Mouse (Mus musculus): Measurements from ENCODE around the gene Gpr150.

Gpr150 gene

DNA sequence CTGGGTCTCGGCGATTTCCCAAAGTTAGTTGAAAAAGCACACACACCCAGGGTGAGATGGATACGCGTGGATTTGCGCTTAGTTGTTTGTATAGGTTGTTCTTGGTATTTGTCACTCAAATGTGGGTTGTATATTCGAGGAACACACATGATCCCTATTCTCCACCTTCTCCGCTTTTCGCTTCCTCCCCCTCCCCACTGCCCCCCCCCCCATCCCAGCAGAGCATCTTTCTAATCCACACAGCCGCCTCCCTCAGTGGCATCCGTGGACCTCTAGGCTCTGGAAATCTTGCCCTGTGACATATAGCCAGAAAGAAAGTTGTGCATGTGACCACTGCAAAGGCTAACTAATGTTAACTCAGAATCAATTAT is at the start of gene Gpr150:
Gene Gpr150, minus strand, starts transcription at position 101 of the 371 bp plus-strand sequence.
- in situ Hi-C loops (cut with MseI, MboI) = no loop called here

DNA sequence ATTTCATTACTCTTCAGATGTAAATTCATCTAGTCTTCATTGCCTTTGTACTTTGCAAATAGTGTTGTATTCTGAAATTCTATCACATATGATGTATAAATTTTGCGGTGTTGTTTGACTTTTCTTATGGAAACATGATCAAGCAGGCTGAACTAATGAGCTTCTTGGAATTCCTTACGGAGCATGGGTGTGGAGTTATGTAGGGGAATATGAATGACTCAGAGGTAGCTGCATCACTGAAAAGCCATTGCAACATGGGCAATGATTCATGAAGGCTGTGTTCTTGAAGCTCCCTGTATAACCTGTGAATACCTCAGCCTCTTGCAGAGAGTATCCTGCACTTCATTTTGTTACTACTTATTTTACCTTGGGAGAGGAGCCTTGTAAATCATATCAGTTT is 45.2 kb upstream of the Gpr150 start:
- in situ Hi-C loops (cut with MseI, MboI) = no loop called here

DNA sequence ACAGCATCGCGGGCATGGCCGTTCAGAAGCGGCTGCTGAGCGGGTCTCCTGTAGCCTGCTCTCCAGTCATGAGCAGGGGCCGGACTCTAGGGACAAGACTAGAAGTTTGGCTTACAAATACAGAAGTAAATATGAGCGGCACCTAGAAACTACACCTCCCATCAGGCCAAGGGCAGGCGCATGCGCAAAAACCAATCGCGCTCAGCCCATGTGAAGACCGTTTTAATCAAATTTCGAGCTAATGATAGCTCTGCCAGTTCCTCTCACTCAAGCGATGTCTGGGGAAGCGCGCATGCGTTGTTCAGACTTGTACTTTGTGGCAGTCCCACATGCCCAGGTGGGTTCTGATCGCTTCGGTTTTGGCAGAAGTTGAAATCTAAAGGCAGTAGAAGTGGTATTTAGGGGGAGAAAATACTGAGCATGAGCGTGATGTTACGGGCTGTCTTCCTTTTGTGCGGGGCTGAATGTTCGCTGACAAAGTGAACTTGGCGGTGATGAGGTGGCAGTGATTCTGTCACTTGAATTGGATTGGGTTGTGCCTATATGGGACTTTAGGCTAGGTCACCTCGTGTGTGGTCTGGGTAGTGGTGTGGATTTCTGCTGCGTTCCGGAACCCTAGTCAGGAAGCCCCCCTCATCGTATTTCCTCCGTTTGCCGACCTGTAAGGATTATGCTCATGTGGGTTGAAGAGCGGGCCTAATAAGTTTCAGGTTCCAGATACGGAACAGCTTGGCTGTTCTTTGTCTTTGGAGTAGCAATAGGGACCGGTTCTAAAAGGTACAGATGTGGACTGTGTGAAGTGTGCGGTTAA is 41.9 kb upstream of the Gpr150 start, which contains the start of the genes Arsk and Ttc37:
Gene Arsk, minus strand, starts transcription at position 168 of the 811 bp plus-strand sequence.
Gene Ttc37, plus strand, starts transcription at position 242 of the 811 bp plus-strand sequence.
- in situ Hi-C loops (cut with MseI, MboI) = no loop called here

DNA sequence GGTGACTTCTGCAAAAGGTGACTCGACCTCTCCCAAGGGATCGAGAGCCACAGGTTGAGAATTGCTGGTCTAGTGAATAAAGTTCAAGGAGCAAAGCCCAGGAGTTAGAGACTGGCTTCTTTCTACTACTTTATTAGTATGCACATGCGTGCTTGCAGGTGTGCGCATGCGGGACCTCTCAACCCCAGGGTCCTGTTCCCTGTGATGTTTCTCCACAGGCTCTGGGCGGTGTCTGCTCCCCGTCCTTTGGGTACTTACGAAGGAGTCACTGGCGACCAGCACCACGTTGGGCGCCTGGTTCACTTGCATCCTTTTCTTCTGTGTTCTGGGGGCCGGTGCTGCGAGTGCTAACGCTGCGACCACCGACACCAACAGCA is 41.3 kb upstream of the Gpr150 start:
- in situ Hi-C loops (cut with MseI, MboI) = no loop called here

DNA sequence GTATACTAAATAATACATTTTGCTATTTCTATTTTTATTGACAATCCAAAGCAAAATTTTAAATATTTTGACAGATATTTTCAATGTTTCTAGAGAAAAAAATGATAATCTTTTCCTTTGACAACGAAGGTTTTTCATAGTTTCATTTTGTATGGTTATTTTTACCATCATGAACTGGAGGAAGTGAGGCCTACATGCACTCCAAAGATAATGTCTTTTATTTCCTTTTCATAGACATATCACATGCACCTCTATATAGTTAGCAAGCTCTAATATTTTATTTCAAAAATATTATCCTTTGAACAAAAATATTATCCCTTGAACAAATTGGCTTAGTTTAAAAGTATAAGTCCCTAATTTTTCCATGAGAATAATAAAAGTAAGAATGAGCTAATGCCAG is 17.5 kb upstream of the Gpr150 start:
- in situ Hi-C loops (cut with MseI, MboI) = no loop called here

DNA sequence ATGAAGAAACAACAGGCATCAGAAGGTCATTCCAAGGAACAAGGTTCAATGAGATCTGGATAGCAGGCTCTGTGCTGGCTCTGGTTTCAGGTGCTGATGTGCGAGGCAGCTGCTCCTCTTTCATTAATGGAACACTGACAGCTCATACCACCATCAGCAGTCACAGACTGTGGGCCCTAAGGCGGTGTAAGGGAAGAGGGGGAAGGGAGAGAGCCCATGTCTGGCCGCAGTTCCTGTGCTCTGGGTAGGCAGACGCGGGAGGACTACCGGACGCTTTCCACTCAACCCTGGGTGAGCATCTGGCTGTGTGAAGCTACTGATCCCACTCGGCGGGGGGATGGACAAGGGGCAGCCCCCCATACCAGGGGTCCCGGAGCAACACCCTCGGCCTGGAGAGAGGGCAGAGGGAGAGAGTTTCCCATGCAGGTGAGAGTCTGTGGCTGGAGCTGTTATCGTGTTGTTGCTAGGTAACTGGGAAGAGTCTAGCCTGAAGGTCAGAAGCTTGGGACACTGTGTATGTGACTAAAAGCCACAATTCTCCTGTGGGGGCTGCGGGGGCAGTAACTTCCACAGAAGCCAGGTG is 7.7 kb upstream of the Gpr150 start:
- in situ Hi-C loops (cut with MseI, MboI) = no loop called here

DNA sequence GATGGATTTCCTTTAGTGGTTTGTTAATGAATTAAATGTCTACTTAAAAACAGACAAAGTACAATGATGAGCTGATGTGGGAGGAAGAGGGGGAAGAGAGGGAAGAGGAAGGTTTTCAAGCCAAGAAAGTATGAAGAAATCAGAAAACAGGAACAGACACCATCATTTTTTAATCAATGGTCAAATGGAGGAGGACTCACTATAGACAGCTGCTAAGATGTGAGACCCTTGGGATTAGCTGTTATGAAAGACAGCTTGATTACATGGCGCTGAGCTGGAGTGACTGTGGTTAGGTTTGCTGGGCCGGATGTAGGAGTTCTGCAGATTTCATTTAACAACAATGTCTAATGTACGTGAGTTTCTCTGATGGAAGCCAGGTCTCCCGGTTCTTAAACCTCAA is 6.8 kb upstream of the Gpr150 start:
- in situ Hi-C loops (cut with MseI, MboI) = no loop called here

DNA sequence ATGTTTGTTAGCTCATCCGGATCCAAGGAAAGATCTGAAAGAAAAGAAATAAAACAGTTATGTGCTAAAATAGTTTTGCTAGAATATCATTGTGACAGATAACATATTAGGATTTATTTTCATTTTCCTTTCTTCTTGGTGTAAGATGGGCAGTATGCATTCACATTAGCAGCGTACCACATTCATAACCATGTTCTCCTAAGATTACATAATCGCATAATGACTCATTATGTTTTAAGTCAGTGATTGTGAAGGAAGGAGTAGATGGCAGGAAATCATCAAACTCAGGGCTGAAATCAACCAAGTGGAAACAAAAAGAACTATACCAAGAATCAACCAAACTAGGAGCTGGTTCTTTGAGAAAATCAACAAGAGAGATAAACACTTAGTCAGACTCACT is 5.8 kb upstream of the Gpr150 start:
- in situ Hi-C loops (cut with MseI, MboI) = no loop called here

DNA sequence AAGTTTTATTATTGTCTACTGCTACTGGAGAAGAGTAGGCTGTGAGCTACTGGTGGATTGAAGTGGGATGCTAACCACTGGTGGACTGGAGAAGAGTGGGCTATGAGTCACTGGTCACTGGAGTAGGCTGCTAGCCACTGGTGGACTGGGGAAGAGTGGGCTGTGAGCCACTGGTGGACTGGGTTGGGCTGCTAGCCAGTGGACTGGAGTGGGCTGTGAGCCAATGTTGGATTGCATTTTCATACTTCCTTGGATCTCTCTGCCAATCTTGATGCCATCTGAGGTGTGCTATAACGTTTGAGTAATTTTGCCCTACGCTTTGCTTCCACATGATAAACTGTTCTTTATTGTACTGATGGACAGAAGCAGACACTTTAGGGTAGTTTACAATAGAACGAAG is 5.3 kb upstream of the Gpr150 start:
- in situ Hi-C loops (cut with MseI, MboI) = no loop called here

DNA sequence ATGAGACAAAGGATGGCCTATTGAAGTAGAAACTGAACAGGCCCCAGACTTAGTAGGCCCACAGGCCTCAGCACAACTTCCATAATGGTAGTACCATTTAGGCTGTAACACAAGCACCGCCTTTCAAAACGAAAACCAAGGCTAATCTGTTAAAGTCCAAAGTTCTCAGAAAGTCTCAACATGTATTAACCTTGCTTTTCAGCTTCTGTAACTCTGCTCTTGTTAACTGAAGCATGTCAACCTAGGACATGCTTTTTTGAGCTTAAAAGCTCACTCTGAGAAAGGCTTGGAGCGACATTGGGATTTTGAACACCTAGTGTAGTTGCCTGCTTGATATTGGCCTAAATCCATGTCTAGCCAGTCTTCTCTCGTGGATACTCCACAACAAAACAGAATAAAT is 2.8 kb upstream of the Gpr150 start:
- in situ Hi-C loops (cut with MseI, MboI) = no loop called here

DNA sequence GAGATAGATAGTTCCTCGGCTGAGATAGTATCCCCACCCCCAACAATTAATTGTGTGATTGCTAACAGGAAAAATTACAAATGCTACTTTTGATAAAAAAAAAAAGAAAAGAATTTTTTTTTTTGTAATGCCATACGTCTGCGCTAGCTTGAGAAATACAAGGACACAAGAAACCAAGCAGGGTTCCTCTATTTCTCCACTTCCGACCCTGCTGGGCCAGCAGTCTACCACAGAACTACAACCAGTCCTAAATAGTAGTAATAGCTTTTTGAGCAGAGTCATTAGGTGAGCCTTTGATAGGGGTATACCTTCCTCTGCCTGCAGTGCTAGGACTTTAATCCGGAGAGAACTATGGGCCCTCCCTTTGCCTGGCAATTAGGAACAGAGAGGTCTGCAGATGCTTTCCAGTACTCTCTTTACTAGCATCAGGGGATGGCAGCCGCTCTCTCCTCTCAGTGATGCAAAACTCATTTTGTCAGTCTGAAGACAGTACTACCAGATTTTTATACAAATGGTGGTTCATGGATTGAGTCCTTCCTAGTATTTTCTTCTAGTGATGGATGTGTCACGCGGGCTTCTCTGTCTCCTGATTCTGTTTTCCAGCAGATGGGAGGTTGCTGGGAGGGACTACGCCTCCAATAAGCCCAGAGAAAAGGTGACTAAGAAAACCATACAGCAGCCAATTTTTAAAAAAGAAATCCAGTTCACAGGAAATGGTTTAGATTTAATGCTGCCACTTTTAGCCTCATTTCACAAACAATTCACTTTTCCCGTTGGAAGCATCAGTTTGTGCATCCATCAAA is 672 bp upstream of the Gpr150 start:
- in situ Hi-C loops (cut with MseI, MboI) = no loop called here

DNA sequence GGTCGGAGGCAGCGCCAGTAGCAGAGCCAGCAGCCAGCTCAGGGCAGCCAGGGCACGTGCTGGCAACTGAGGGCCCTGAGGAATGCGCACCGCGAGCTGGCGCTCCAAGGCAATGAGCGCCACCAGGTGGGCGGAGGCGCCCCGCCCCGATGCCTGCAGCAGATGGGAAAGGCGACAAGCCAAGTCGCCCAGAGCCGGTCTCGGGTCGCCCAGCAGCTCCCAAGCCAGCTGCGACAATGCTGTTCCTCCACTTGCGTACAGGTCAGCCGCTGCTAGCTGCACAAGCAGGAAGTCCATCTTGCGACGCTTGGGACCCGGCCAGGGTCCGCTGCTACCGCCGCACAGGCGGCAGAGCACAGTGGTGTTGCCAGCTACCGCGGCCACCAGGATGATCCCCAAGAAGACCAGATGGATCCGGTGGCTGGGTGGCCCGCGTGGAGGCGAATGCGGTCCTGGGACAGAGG is 503 bp downstream of the Gpr150 start:
- in situ Hi-C loops (cut with MseI, MboI) = no loop called here

DNA sequence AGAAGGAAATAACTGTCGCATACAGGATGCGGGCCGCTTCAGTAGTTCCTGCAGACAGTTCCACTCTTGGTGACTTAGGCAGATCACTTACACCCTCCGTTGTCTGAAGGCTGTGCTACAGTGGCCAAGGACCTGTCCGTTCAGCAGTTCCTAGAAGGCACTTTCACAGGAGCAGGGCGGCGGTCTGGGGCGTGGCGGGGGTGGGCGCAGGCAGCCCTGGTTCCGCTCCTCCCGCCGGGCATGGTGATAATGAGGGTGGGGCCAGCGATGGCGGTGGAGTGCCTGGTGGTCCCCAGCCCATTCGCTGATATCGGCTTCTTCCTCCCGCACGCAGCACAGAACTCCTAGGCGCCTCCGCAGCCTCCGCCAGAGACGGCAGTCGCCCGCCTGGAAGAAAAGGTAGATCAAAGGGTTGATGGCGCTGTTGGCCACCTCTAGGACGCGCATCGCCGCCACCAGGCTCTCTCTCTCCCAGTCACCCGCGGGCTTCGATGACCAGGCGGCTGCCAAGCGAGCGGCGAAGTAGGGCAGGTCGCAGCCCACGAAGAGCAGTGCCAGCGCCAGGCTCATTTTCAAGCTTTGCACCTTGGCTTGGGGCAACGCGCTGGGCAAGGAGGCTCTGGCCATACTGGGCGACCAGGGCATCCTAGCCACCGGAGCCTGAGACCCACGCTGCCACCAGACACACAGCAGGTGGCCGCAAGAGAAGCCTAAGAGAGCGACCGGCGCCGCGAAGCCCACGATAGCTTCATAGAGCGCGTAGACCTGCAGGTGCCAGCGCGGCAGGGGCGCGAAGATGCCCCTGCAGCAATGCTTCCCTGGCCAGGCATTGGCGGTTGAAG is 1.2 kb downstream of the Gpr150 start:
- in situ Hi-C loops (cut with MseI, MboI) = no loop called here

DNA sequence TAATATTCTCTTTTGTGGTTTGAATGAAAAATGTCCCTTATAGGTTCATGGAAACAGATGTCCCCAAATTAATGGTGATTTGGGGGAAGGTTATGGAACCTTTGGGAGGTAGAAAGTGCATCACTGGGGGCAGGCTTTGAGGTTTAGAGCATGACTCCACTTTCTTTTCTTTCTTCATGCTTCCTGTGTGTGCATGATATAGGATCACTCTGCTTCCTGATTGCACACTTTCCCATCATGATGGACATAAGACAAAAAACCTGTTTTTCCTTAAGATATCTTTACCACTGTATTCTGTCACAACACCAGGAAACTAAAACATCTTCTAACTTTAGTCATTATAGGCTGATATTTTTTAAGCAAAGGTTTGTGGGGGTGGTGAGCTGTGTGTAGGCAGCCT is 11.8 kb downstream of the Gpr150 start:
- in situ Hi-C loops (cut with MseI, MboI) = no loop called here

DNA sequence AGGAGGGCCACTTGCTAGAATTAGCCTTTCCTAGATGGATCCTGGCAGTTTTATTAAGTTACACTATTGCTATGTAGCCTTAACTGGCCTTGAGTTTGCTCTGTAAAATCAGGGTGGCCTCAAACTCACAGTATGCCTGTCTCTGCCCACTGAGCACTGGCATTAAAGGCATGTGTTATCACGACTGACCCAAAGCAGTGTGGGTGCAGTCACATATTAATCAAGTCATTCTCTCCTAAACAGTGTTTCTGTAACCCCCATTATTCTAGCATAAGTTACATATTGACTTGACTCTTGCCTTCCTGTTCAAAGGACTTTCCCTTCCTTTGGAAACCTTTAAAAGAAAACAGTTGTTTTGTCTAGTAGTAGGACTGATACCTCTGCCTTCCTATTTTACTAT is 14.3 kb downstream of the Gpr150 start:
- in situ Hi-C loops (cut with MseI, MboI) = no loop called here

DNA sequence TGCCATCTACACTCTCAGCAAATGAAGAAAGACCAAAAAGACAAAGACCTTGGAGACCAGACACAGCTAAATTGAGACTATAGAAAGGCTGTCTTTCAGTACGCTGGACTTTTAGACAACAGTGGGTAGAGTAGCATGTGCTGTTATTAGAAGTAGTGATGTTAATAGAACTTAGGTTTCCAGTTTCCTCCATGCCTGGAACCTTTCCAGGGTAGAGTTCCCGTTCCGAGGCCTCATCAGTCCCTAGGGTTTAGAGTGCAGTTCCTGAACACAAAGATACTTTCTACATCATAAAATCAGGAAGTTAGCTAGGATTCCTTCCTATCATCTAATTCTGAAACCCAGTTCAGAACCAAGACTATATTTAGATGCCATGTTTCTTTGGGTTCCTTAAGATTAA is 32.2 kb downstream of the Gpr150 start:
- in situ Hi-C loops (cut with MseI, MboI) = no loop called here

DNA sequence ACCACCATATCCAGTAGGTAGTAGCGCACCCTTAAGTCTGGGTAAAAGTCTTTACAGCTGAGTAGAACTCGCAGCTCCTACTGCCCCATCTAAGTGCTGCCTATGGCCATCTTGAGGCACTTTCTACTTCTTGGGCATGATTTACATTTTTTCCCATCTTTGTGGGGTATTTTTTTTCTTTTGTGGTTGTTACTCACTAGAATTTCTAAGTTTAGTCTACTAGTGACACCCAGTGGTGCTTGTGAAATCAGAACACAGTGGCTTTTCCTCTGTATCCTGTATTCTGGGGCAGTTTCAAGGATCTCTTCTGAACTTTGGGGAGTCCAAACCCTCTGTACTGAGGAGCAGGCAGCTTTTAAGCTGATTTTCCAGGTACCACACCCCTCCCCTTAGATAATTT is 35.0 kb downstream of the Gpr150 start:
- in situ Hi-C loops (cut with MseI, MboI) = no loop called here

DNA sequence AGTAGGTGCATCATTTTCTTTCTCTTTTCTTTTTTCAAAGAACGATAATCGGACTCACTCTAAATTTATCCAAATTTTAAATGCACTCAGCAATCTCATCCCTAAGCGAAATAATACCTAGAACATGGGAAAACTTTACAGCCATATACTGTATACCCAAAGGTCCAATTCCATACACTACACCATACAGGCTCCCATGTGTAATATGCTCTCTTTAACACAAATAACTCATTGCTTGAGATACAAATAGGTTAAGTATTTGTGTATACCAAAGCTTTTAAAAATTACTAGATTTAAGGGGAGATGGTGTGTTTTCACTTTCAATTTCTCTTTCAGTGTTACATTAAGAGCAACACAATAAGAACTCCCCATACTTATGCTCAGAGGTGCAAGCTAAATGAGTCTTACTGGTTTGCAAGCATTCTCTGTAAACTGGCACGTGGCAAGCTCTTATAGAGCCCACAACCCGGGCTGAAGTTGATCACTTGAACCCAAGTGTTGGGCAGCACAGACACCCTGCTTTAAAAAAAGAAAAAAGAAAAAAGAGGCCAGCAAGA is 37.9 kb downstream of the Gpr150 start:
- in situ Hi-C loops (cut with MseI, MboI) = no loop called here

DNA sequence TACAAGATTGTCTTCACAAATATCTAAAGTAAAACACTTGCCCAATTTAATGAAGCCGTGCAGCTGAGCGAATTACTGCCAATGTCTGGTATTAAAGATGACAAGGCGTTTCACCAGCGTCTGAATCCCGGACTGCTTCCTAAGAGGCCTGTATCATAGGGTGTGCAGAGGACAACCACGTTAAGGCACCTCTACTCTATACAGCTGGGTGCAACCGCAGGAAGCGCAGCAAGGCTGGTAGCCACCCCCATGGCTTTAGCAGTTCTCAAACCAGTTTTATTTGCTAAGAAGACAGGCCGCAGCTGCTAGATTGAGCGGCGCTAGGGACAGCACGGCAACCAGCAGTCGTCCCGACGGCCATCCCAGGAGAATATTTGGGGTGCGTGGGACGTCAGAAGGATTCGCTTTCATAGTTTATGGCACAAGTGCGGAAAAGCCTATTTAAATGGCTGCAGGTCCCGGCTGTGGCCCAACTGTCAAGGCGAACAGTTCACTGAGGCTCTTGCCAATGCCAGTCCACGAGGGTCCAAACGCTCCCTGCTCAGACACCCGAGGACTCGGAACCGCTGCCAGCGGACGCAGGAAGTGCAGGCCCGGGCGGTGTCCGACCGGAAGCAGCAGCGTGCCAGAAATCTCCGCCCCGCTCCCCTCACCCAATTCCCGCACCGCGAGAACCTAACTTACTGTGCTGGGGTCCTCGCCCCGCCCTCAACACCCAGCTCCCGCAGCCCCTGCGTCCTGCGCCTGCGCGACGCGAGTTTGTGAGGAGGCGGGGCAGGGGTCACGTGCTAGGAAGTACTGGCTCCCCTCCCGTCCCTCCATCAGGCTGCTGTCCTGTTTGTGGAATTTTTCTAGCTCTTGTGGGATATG is 38.6 kb downstream of the Gpr150 start, which contains the start of gene Rfesd:
Gene Rfesd, minus strand, starts transcription at position 746 of the 870 bp plus-strand sequence.
- in situ Hi-C loops (cut with MseI, MboI) = no loop called here

DNA sequence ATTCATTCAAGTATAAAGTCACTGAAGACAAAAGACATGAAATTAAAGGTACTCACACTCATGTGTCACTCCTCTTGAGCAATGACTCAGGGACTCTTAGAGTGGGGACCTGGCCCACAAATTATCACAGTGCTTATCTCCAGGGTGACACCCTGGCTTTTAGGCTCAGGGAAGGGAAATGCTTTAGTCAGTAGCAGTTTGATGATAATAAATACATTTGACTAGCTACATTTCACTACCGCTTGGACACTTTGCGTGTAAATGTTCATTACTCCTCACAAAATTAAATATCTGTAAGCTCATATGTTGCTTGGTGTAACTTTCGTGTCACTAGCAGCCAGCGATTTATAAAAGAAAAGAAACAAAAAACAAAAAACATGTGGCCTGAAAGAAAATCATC is 39.3 kb downstream of the Gpr150 start:
- in situ Hi-C loops (cut with MseI, MboI) = no loop called here
